Mouse (Mus musculus) stomach, embryonic 16.5 days (tissue): Measurements from ENCODE around the gene Ubash3b. TPM values are rescaled to one million over a fixed set of nuclear protein-coding genes. Genes with fewer than 3 reads are reported as not detected.

ENCODE experiments used
- ATAC-seq: fragments of 200-750 bp; cut with Nextera tagmentation; 2 replicates; pipeline ENCODE4 v1.8.0; 2017; ENCODE audit warnings: moderate number of reproducible peaks, moderate TSS enrichment; ENCODE audit not compliant: insufficient read depth, low FRiP score
- H3K27ac ChIP-seq: fragments of 300-500 bp; sonication (generic); 2 replicates; pipeline ENCODE4 v1.5.1; 2014; ENCODE audit warnings: low read length
- H3K27me3 ChIP-seq: fragments of 300-500 bp; sonication (generic); 2 replicates; pipeline ENCODE4 v1.6.1; 2014; ENCODE audit warnings: low read length, control low read depth, mixed read lengths; ENCODE audit not compliant: control insufficient read depth, insufficient read depth
- H3K36me3 ChIP-seq: fragments of 300-500 bp; sonication (generic); 2 replicates; pipeline ENCODE4 v1.6.1; 2014; ENCODE audit warnings: low read length; ENCODE audit not compliant: control insufficient read depth, insufficient read depth
- H3K4me1 ChIP-seq: fragments of 300-500 bp; sonication (generic); 2 replicates; pipeline ENCODE4 v1.6.1; 2014; ENCODE audit warnings: low read length, control low read depth, mixed read lengths; ENCODE audit not compliant: control insufficient read depth, insufficient read depth
- H3K4me2 ChIP-seq: fragments of 300-500 bp; sonication (generic); 2 replicates; pipeline ENCODE4 v1.6.1; 2014; ENCODE audit warnings: low read depth, low read length, mixed read lengths
- H3K4me3 ChIP-seq: fragments of 300-500 bp; sonication (generic); replicated peaks from 2 replicates; pipeline ENCODE4 v1.5.1; 2014; ENCODE audit warnings: mild to moderate bottlenecking, low read length
- H3K9ac ChIP-seq: fragments of 300-500 bp; sonication (generic); 2 replicates; pipeline ENCODE4 v1.6.1; 2014; ENCODE audit warnings: low read length
- H3K9me3 ChIP-seq: fragments of 300-500 bp; sonication (generic); replicated peaks from 2 replicates; pipeline ENCODE4 v1.6.1; 2016; ENCODE audit warnings: low read length, control low read depth; ENCODE audit not compliant: control insufficient read depth
- WGBS: fragments of 180-500 bp; shearing (Covaris S2); extraction: QIAGEN DNeasy Blood & Tissue Kit; methylation state at CpG from one replicate; pipeline ENCODE4 v1.1.7; 2014; 5-methylcytosine and 5-hydroxymethylcytosine counted together
- polyA plus RNA-seq: library from polyadenylated mRNA; unstranded; fragments of >200 nt; fragmentation: Nextera tagmentation; extraction: Ambion mirVana; gene quantifications from 2 replicates; pipeline ENCODE4 v1.2.1, GENCODE M21; 2015

Gene Ubash3b
- polyA plus RNA-seq, 1 experiment from 2014 or later, result 3.0 TPM

- Histone ChIP-seq H3K4me3 (peak overlapping the region; percentile 82), H3K27me3 (peaks cover 12% of the 10 kb centered on the region), H3K36me3 (no peaks in the 10 kb centered on the region), H3K27ac (peak overlapping the region; percentile 64; the same call in 1 of the 2 replicates), H3K9me3 (no peaks in the 10 kb centered on the region), H3K9ac (peak overlapping the region; percentile 80), H3K4me2 (peak overlapping the region; percentile 88), H3K4me1 (peaks cover 13% of the 10 kb centered on the region; the same call in 1 of the 2 replicates)
- peak; percentile 87 for ATAC-seq
- under 1% methylated on average over 76 of the region's 82 CpGs for WGBS
Observed at GRCm38 (mm10) chr9:41157020-41157871, 4.3 kb downstream of the Ubash3b start.

- no peaks in the 10 kb centered on the region for H3K36me3 ChIP-seq
- H3K27ac ChIP-seq, result no peak overlapping the region
- peak overlapping the region; percentile 80 for H3K9ac ChIP-seq
- no peaks in the 10 kb centered on the region for H3K9me3 ChIP-seq
- peak overlapping the region; percentile 82 for H3K4me3 ChIP-seq
- H3K4me2 ChIP-seq, result peak overlapping the region; percentile 88
- 0 out of 2 replicates have a peak, but pooled peaks have one; percentile 3 for ATAC-seq
- peaks cover 13% of the 10 kb centered on the region; the same call in 1 of the 2 replicates for H3K4me1 ChIP-seq
- 1% methylated on average over 20 of the region's 20 CpGs for whole genome bisulfite sequencing
- peaks cover 12% of the 10 kb centered on the region for H3K27me3 ChIP-seq
Observed at GRCm38 (mm10) chr9:41156720-41157019, 4.8 kb downstream of the Ubash3b start.

GRCm38 (mm10) chr9:41156006-41156719, 5.3 kb downstream of the Ubash3b start:
- H3K4me2 ChIP-seq, result peak overlapping the region; percentile 88
- no peaks in the 10 kb centered on the region for H3K36me3 ChIP-seq
- no peak overlapping the region for H3K27ac ChIP-seq
- no peak for ATAC-seq
- H3K9ac ChIP-seq, result peak overlapping the region; percentile 80; the same call in 1 of the 2 replicates
- peaks cover 13% of the 10 kb centered on the region; the same call in 1 of the 2 replicates for H3K4me1 ChIP-seq
- H3K4me3 ChIP-seq, result peak overlapping the region; percentile 82
- no peaks in the 10 kb centered on the region for H3K9me3 ChIP-seq
- WGBS, result 27% methylated on average over 19 of the region's 20 CpGs
- peaks cover 12% of the 10 kb centered on the region for H3K27me3 ChIP-seq

GRCm38 (mm10) chr9:41153979-41154378, 7.5 kb downstream of the Ubash3b start:
- no peak for ATAC-seq
- 86% methylated on average over 1 of the region's 1 CpGs for WGBS
- no peaks in the 10 kb centered on the region for H3K9me3 ChIP-seq
- no peak overlapping the region for H3K4me2 ChIP-seq
- no peak overlapping the region for H3K9ac ChIP-seq
- H3K27me3 ChIP-seq, result peaks cover 12% of the 10 kb centered on the region
- H3K4me3 ChIP-seq, result no peak overlapping the region
- H3K27ac ChIP-seq, result no peak overlapping the region
- H3K36me3 ChIP-seq, result no peaks in the 10 kb centered on the region
- H3K4me1 ChIP-seq, result peaks cover 13% of the 10 kb centered on the region; the same call in 1 of the 2 replicates

- no peak overlapping the region for H3K4me2 ChIP-seq
- no peak overlapping the region for H3K4me3 ChIP-seq
- H3K4me1 ChIP-seq, result peaks cover 13% of the 10 kb centered on the region; the same call in 1 of the 2 replicates
- WGBS, result 40% methylated on average over 5 of the region's 5 CpGs
- no peak overlapping the region for H3K27ac ChIP-seq
- peaks cover 12% of the 10 kb centered on the region for H3K27me3 ChIP-seq
- no peaks in the 10 kb centered on the region for H3K9me3 ChIP-seq
- ATAC-seq, result no peak
- H3K9ac ChIP-seq, result no peak overlapping the region
- no peaks in the 10 kb centered on the region for H3K36me3 ChIP-seq
Observed at GRCm38 (mm10) chr9:41153050-41153449, 8.4 kb downstream of the Ubash3b start.

GRCm38 (mm10) chr9:41151491-41151890, 10.0 kb downstream of the Ubash3b start:
- Histone ChIP-seq H3K4me2 (no peak overlapping the region), H3K27me3 (peaks cover 7% of the 10 kb centered on the region), H3K4me3 (no peak overlapping the region), H3K36me3 (no peaks in the 10 kb centered on the region), H3K9ac (no peak overlapping the region), H3K27ac (no peak overlapping the region), H3K4me1 (peaks cover 22% of the 10 kb centered on the region; the same call in 1 of the 2 replicates), H3K9me3 (no peaks in the 10 kb centered on the region)
- WGBS, result 83% methylated on average over 4 of the region's 4 CpGs
- no peak for ATAC-seq

- no peak for ATAC-seq
- H3K36me3 ChIP-seq, result no peaks in the 10 kb centered on the region
- H3K4me2 ChIP-seq, result no peak overlapping the region
- 64% methylated on average over 2 of the region's 2 CpGs for WGBS
- H3K9ac ChIP-seq, result no peak overlapping the region
- H3K4me3 ChIP-seq, result no peak overlapping the region
- 0 out of 2 replicates have a peak, but pooled peaks cover 14% of the 10 kb centered on the region for H3K4me1 ChIP-seq
- H3K9me3 ChIP-seq, result no peaks in the 10 kb centered on the region
- H3K27ac ChIP-seq, result no peak overlapping the region
- no peaks in the 10 kb centered on the region; the same call in 1 of the 2 replicates for H3K27me3 ChIP-seq
Observed at GRCm38 (mm10) chr9:41149896-41150295, 11.6 kb downstream of the Ubash3b start.

GRCm38 (mm10) chr9:41149079-41149676, 12.3 kb downstream of the Ubash3b start:
- Histone ChIP-seq H3K36me3 (no peaks in the 10 kb centered on the region), H3K27me3 (no peaks in the 10 kb centered on the region; the same call in 1 of the 2 replicates), H3K27ac (no peak overlapping the region), H3K9me3 (no peaks in the 10 kb centered on the region), H3K4me1 (0 out of 2 replicates have a peak, but pooled peaks cover 14% of the 10 kb centered on the region), H3K4me2 (no peak overlapping the region), H3K4me3 (no peak overlapping the region), H3K9ac (no peak overlapping the region)
- 67% methylated on average over 6 of the region's 6 CpGs for WGBS
- ATAC-seq, result 0 out of 2 replicates have a peak, but pooled peaks have one; percentile 40
